Mouse (Mus musculus): ENCODE results near the gene Olfr433. TPM values are rescaled to one million over a fixed set of nuclear protein-coding genes. Genes with fewer than 3 reads are reported as not detected.
"Not testable (repeated sequence)": the region's sequence is repeated elsewhere in the genome, so short reads cannot be mapped to it uniquely, and the experiment has no call there.

The Olfr433 gene
- polyA plus RNA-seq (2014; fragmentation: Nextera tagmentation; extraction: Ambion mirVana), result 0.23 TPM in 1 of 2 replicates, not detected in the other

DNA sequence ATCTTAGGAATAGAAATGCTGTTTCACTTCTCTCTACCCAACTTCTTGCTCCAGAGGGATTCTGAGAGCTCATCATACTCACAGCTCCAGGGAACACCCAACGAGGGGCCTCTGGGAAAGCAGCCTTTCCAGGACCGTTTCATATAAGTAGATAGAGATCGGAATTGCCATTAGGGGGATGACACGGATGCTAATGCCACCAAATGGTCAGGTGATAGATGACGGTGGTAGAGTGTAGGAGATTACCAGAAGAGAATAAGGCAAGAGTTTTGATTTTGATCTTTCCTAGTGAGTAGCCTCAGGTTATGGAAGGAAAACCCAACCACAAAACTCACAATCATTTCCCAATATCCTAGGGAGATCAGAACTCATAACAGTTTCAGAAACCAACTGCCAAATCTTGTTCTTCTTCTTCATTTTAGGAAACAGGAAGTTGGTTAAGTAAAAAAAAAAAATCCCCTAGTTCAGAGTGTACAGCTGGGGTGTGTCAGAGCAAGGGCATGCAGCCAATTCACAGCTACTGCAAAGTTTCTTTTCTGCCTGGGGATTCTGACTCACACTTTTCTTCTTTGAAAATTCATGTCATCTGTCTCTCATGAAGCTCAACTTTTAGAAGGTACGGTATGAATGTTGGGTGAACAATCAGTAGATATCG lies at the start of gene Olfr433:
TSS of gene Olfr433 (plus strand) at position 183 of the 655 bp plus-strand sequence.
- no peak within 1 kb of the TSS for H3K9ac ChIP-seq (ENCODE audit: low read depth, low read length)
- no peaks in the 10 kb centered on the region for H3K4me1 ChIP-seq (ENCODE audit: control insufficient read depth, insufficient read depth, low read length)
- no peak within 1 kb of the TSS for H3K4me3 ChIP-seq (ENCODE audit: low read length)
- H3K27me3 ChIP-seq (ENCODE audit: control insufficient read depth, insufficient read depth, low read length), result no peaks in the 10 kb centered on the region
- WGBS, result 72% methylated on average over 7 of the region's 7 CpGs
- no peak within 1 kb of the TSS for H3K4me2 ChIP-seq (replicated peaks; ENCODE audit: low read depth, low read length)
- H3K27ac ChIP-seq (ENCODE audit: low read depth, low read length), result no peak within 1 kb of the TSS
- no peak for ATAC-seq (ENCODE audit: low FRiP score, low TSS enrichment)
- no peaks in the 10 kb centered on the region for H3K36me3 ChIP-seq (ENCODE audit: control insufficient read depth, insufficient read depth, low read length)
- no peaks in the 10 kb centered on the region for H3K9me3 ChIP-seq (ENCODE audit: control insufficient read depth, low read length)

DNA sequence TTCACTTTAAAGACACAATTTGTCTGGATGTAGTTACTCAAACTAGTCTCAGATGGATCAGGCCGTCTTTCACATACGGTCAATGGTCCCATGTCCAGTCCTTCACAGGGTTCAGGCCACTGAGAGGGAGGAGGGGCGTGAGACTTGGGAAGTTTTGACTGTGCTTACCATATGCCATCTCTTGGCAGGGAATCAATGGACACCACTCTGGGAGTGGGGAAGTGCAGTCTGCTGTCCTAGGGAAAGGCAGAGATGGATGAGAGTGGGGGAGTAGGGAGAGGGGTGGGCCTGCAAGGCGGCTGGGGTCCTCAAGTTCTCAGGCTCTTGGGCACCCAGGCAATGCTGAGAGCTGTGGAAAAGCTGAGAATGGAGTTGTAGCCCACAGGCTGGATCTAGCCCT lies 45.5 kb upstream of the Olfr433 start:
- no peak for ATAC-seq (ENCODE audit: low FRiP score, low TSS enrichment)

DNA sequence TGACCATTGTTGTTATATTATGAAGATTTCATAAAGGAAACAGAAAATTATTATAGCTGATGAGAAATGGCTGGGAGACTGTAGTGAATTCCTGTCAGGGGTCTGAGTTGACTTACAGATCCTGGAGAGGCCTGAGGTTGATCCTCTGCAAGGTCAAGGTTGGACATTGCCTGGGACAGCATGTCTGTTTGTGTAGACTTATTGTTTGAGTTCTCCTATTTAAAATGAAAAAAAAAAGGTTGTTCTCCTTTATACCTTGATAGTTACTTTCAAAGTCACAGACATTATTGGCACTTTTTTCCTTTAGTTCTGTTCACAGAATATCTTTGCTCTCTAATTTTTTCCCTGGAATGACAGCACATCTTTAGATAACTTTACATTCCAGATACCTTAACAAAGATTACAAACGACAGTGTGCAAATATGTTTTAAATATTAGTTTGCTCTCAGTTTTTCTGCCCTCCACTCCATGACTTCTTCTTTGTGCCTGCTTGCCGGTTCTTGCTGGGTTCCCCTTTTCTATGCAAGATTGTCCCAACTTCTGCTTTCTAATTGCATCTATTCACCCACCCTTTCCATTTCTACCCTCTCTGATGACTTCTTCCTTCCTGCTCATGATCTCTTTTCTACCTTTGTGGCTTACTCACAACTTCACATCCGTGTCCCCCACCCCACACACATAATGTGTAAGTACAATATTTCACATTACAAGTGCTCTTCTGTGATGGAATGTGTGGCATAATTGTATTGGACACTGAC lies 36.0 kb upstream of the Olfr433 start:
- WGBS, result 66% methylated on average over 1 of the region's 3 CpGs
- H3K4me2 ChIP-seq (replicated peaks; ENCODE audit: low read depth, low read length); H3K9me3 ChIP-seq (ENCODE audit: control insufficient read depth, low read length); H3K36me3 ChIP-seq (ENCODE audit: control insufficient read depth, insufficient read depth, low read length); H3K27ac ChIP-seq (ENCODE audit: low read depth, low read length); ATAC-seq (ENCODE audit: low FRiP score, low TSS enrichment); H3K4me1 ChIP-seq (ENCODE audit: control insufficient read depth, insufficient read depth, low read length); H3K9ac ChIP-seq (ENCODE audit: low read depth, low read length); H3K4me3 ChIP-seq (ENCODE audit: low read length); H3K27me3 ChIP-seq (ENCODE audit: control insufficient read depth, insufficient read depth, low read length): not testable (repeated sequence)

More for the DNA sequence above, 45.5 kb upstream of the Olfr433 start:
- H3K9me3 ChIP-seq (ENCODE audit: control insufficient read depth, low read length), result no peaks in the 10 kb centered on the region
- H3K9ac ChIP-seq (ENCODE audit: low read depth, low read length), result no peak overlapping the region
- H3K4me2 ChIP-seq (replicated peaks; ENCODE audit: low read depth, low read length), result no peak overlapping the region
- H3K36me3 ChIP-seq (ENCODE audit: control insufficient read depth, insufficient read depth, low read length), result no peaks in the 10 kb centered on the region
- WGBS, result 85% methylated on average over 4 of the region's 4 CpGs
- no peaks in the 10 kb centered on the region for H3K27me3 ChIP-seq (ENCODE audit: control insufficient read depth, insufficient read depth, low read length)
- H3K27ac ChIP-seq (ENCODE audit: low read depth, low read length), result no peak overlapping the region
- H3K4me3 ChIP-seq (ENCODE audit: low read length), result no peak overlapping the region
- no peaks in the 10 kb centered on the region for H3K4me1 ChIP-seq (ENCODE audit: control insufficient read depth, insufficient read depth, low read length)

DNA sequence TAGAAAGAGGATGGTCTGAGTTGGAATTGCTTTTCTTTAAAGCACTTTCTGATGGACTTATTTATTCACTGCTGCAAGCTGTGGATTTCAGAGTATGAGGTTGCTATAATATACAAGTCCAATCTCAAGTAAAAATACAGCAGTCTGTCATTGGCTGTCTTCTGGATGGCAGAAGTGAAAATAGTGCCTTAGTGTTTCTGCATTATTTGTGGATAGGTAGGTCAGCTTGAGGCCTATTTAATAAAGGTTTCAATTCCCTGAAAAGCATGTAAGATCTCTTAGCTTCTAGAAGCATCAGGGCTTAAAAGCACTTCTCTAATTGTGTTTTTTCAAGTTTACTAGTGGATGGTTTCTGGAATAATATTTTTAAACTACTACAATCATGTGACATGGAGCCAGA lies 33.5 kb upstream of the Olfr433 start:
- H3K36me3 ChIP-seq (ENCODE audit: control insufficient read depth, insufficient read depth, low read length); H3K4me1 ChIP-seq (ENCODE audit: control insufficient read depth, insufficient read depth, low read length); H3K9me3 ChIP-seq (ENCODE audit: control insufficient read depth, low read length); ATAC-seq (ENCODE audit: low FRiP score, low TSS enrichment); H3K4me2 ChIP-seq (replicated peaks; ENCODE audit: low read depth, low read length); H3K27ac ChIP-seq (ENCODE audit: low read depth, low read length); H3K4me3 ChIP-seq (ENCODE audit: low read length); H3K27me3 ChIP-seq (ENCODE audit: control insufficient read depth, insufficient read depth, low read length); H3K9ac ChIP-seq (ENCODE audit: low read depth, low read length): not testable (repeated sequence)

DNA sequence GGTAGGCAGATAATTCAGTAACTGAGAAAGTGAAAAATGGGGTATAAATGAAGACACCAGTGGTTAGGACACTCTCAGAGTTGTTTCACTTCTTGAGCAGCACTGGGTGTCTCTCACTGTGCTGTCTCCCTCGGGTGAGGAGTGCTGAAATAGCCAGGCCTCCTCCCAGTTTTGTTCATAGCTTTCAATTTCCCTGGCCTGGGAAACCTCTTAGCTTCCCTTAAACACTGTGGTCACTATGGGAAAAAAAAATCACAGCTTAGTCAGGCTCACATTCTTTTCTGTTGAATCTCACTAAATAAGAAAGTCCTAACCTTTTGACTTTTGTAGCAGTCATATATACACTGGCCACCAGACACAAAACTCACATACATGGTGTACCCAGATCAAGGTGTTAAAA lies 8.8 kb upstream of the Olfr433 start, which contains the start of gene Ifi205:
TSS of gene Ifi205 (minus strand) at position 113 of the 400 bp plus-strand sequence.
- Histone ChIP-seq H3K36me3 (ENCODE audit: control insufficient read depth, insufficient read depth, low read length) (no peaks in the 10 kb centered on the region), H3K27me3 (ENCODE audit: control insufficient read depth, insufficient read depth, low read length) (no peaks in the 10 kb centered on the region), H3K27ac (ENCODE audit: low read depth, low read length) (no peak within 1 kb of the TSS), H3K9me3 (ENCODE audit: control insufficient read depth, low read length) (no peaks in the 10 kb centered on the region), H3K4me2 (replicated peaks; ENCODE audit: low read depth, low read length) (no peak within 1 kb of the TSS), H3K9ac (ENCODE audit: low read depth, low read length) (no peak within 1 kb of the TSS), H3K4me1 (ENCODE audit: control insufficient read depth, insufficient read depth, low read length) (no peaks in the 10 kb centered on the region), H3K4me3 (ENCODE audit: low read length) (no peak within 1 kb of the TSS)
- no peak for ATAC-seq (ENCODE audit: low FRiP score, low TSS enrichment)
- 63% methylated on average over 1 of the region's 1 CpGs for WGBS

DNA sequence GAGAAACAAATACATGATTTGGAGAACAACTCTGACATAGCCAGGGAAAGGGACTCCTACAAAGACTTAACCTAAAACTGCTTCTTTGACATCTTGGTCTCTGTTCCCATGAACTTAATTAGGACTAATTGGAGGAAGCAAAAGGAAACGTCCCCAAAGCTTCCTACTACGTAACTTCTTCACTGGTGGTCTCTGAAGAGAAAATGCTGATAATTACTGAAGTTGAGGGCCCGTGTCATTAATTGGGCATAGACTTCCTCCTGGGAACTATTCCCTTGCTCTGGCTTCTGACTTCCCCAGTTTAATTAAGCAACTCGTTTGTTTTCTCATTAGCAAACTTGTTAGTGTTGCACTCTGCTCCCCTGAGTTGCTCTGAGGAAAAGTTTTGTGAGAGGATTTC lies 4.7 kb upstream of the Olfr433 start:
- Histone ChIP-seq H3K27me3 (ENCODE audit: control insufficient read depth, insufficient read depth, low read length) (no peaks in the 10 kb centered on the region), H3K4me1 (ENCODE audit: control insufficient read depth, insufficient read depth, low read length) (no peaks in the 10 kb centered on the region), H3K4me3 (ENCODE audit: low read length) (no peak overlapping the region), H3K27ac (ENCODE audit: low read depth, low read length) (no peak overlapping the region), H3K36me3 (ENCODE audit: control insufficient read depth, insufficient read depth, low read length) (no peaks in the 10 kb centered on the region), H3K9me3 (ENCODE audit: control insufficient read depth, low read length) (no peaks in the 10 kb centered on the region), H3K4me2 (replicated peaks; ENCODE audit: low read depth, low read length) (no peak overlapping the region), H3K9ac (ENCODE audit: low read depth, low read length) (no peak overlapping the region)
- ATAC-seq (ENCODE audit: low FRiP score, low TSS enrichment), result no peak
- 72% methylated on average over 4 of the region's 4 CpGs for whole genome bisulfite sequencing

DNA sequence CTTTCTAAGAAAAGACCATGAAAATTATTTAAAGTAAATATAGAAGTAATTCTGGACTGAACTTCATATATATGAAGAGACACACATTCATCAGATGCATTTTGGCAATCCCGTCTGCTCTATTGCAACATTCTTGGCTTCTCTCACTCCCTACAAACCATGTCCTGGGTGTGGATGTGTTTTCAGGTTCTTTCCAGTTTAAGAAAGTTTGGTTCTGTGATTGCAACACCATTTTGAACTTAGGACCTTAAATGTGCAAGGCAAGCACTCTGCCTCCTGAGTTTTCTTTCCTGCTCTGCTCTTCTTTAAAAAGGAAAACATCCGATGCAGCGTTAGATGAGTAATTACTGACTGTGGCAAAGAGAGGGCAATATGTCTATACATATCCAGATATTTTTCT lies 2.0 kb upstream of the Olfr433 start:
- 84% methylated on average over 3 of the region's 3 CpGs for WGBS
- Histone ChIP-seq H3K36me3 (ENCODE audit: control insufficient read depth, insufficient read depth, low read length) (no peaks in the 10 kb centered on the region), H3K4me3 (ENCODE audit: low read length) (no peak overlapping the region), H3K9me3 (ENCODE audit: control insufficient read depth, low read length) (no peaks in the 10 kb centered on the region), H3K9ac (ENCODE audit: low read depth, low read length) (no peak overlapping the region), H3K4me1 (ENCODE audit: control insufficient read depth, insufficient read depth, low read length) (no peaks in the 10 kb centered on the region), H3K4me2 (replicated peaks; ENCODE audit: low read depth, low read length) (no peak overlapping the region), H3K27me3 (ENCODE audit: control insufficient read depth, insufficient read depth, low read length) (no peaks in the 10 kb centered on the region), H3K27ac (ENCODE audit: low read depth, low read length) (no peak overlapping the region)
- ATAC-seq (ENCODE audit: low FRiP score, low TSS enrichment), result no peak

DNA sequence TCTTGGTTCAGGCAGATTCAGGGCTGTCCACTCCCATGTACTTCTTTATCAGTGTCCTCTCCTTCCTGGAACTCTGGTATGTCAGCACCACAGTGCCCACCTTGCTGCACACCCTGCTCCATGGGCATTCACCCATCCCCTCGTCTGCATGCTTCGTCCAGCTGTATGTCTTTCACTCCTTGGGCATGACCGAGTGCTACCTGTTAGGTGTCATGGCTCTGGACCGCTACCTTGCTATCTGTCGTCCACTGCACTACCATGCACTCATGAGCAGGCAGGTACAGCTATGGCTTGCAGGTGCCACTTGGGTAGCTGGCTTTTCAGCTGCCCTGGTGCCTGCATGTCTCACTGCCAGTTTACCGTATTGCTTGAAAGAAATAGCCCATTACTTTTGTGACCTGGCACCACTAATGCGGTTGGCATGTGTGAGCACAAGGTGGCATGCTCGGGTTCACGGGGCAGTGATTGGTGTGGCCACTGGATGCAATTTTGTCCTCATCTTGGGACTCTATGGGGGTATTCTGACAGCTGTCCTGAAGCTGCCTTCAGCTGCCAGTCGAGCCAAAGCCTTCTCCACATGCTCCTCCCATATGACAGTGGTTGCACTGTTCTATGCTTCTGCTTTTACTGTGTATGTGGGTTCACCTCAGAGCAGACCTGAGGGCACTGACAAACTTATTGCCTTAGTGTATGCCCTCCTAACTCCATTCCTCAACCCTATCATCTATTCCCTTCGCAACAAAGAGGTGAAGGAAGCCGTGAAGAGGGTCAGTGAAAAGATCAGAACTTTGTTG lies 1.8 kb downstream of the Olfr433 start:
- not testable (repeated sequence) for H3K9me3 ChIP-seq (ENCODE audit: control insufficient read depth, low read length); H3K4me1 ChIP-seq (ENCODE audit: control insufficient read depth, insufficient read depth, low read length); H3K27ac ChIP-seq (ENCODE audit: low read depth, low read length); H3K4me2 ChIP-seq (replicated peaks; ENCODE audit: low read depth, low read length); H3K4me3 ChIP-seq (ENCODE audit: low read length); ATAC-seq (ENCODE audit: low FRiP score, low TSS enrichment); H3K9ac ChIP-seq (ENCODE audit: low read depth, low read length); H3K36me3 ChIP-seq (ENCODE audit: control insufficient read depth, insufficient read depth, low read length); H3K27me3 ChIP-seq (ENCODE audit: control insufficient read depth, insufficient read depth, low read length)
- WGBS, result 90% methylated on average over 12 of the region's 12 CpGs

DNA sequence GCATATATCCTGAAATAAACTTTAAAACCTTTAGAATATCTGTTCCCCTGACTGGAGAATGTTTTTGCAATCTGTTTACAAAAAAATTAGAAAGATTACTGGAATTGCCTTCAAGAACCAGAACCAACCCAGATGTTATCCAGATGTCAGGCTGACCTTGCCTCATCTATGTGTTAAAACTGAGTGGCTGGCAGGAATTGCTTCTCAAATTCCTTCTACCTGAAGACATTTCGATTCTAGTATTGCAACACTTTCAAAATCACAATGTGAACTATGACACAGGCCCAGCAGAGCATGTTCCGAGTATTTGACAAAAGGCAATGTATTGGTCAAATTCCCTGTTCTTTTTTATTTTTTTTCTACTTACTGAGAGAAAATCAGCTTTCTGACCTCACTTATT lies 3.9 kb downstream of the Olfr433 start:
- WGBS, result 69% methylated on average over 2 of the region's 2 CpGs
- no peaks in the 10 kb centered on the region for H3K4me1 ChIP-seq (ENCODE audit: control insufficient read depth, insufficient read depth, low read length)
- no peak for ATAC-seq (ENCODE audit: low FRiP score, low TSS enrichment)
- no peaks in the 10 kb centered on the region for H3K9me3 ChIP-seq (ENCODE audit: control insufficient read depth, low read length)
- no peak overlapping the region for H3K27ac ChIP-seq (ENCODE audit: low read depth, low read length)
- no peak overlapping the region for H3K4me2 ChIP-seq (replicated peaks; ENCODE audit: low read depth, low read length)
- no peaks in the 10 kb centered on the region for H3K36me3 ChIP-seq (ENCODE audit: control insufficient read depth, insufficient read depth, low read length)
- no peak overlapping the region for H3K9ac ChIP-seq (ENCODE audit: low read depth, low read length)
- no peaks in the 10 kb centered on the region for H3K27me3 ChIP-seq (ENCODE audit: control insufficient read depth, insufficient read depth, low read length)
- H3K4me3 ChIP-seq (ENCODE audit: low read length), result no peak overlapping the region
